Mouse (Mus musculus): ENCODE results near the gene Tubgcp6. TPM values are rescaled to one million over a fixed set of nuclear protein-coding genes. Genes with fewer than 3 reads are reported as not detected.

Gene Tubgcp6
- polyA plus RNA-seq, 1 experiment from 2014 or later: 17.6 TPM

- ChIA-PET POLR2A (no interaction called here), CTCF (no interaction called here)
- DNase-seq (ENCODE audit: low read depth, low spot score): no peak
- no peak for ATAC-seq
- no peak for TF ChIP-seq CTCF (IDR thresholded peaks at IDR 0.05)
- no peaks in the 10 kb centered on the region for H3K27me3 ChIP-seq
- in situ Hi-C loops (cut with MboI; ENCODE audit: low pct_unique_long_range_greater_than_20kb): no loop called here
Measured at GRCm38 (mm10) chr15:89152312-89152711, 29.4 kb upstream of the Tubgcp6 start.

DNA sequence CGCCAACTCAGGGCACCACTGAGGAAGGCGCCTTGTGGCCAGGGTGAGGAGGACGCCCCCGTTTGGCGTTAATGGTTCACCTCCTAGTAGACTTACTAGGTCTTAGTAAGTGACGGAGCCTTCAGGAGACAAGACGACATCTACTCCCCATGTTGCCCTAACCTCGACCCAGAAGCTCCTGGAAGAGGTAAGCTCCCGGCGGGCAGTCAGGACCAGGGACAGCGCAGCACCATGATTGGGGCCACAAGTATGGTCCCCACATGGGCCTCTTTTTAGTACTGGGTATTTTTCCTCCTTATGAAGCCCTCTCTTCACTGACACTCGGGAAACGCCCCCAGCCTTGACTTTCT, 27.1 kb upstream of the Tubgcp6 start:
- DNase-seq (ENCODE audit: low read depth, low spot score) (no peak), ATAC-seq (no peak)
- TF ChIP-seq CTCF (IDR thresholded peaks at IDR 0.05): no peak
- in situ Hi-C loops (cut with MboI; ENCODE audit: low pct_unique_long_range_greater_than_20kb): no loop called here
- H3K27me3 ChIP-seq: no peaks in the 10 kb centered on the region
- CTCF ChIA-PET: interaction anchor here (0.8 to 1.7 kb wide), 3 partner anchors 9 to 27 kb away, joined by 3 to 6 read pairs (median 4); partner anchors contain the start of genes Mapk12 and Tubgcp6
- POLR2A ChIA-PET: interaction anchor here (1.0 to 1.4 kb wide), 4 partner anchors 10 to 57 kb away, joined by 3 to 6 read pairs (median 4); partner anchors contain the start of gene Hdac10

DNA sequence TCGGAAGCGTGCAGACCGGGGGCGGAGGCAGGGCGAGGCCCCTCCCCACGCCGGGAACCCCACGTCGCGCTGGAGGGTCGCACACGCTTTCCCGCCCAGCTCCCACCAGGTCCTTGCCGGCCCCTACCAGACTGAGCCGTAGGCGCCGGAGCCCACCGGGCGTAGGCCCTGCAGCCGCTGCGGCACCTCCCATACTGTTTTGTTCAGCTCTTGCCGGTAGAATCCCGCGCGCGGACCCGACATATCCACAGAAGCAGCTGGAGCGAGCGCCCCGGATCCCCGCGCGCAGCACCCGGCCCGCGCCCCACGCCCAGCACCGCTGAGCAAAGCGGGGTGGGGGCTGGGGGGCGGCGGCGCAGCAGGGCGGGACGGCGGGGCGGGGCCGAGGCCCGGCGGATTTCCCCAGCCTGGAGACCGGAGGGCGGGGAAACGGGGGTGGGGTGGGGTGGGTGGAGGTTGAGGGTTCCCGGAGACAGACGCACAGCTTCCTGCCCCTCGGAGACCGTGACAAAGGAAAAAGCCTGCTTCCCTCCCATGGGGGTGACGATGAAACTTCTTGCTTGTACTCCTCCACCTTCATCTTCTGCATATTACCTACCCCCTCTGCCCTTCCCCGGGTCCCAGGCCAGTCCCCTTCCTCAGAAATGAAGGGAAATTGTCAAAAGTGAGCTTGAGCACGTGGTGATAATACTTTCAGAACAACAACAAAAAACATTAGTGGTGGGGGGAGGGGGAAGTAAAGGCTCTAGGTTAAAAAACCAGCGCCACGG, 26.5 kb upstream of the Tubgcp6 start, which contains the start of gene Mapk11:
TSS of gene Mapk11 (minus strand) at position 358 of the 770 bp plus-strand sequence.
- POLR2A ChIA-PET: interaction anchor here (0.7 to 1.5 kb wide), 7 partner anchors 11 to 61 kb away, joined by 3 to 9 read pairs (median 4); partner anchors contain the start of genes Hdac10 and Tubgcp6
- no peaks in the 10 kb centered on the region for H3K27me3 ChIP-seq
- TF ChIP-seq CTCF (IDR thresholded peaks at IDR 0.05): no peak
- CTCF ChIA-PET: interaction anchor here (0.8 to 1.7 kb wide), 4 partner anchors 9 to 27 kb away, joined by 3 to 6 read pairs (median 4); partner anchors contain the start of genes Mapk12 and Tubgcp6
- no peak for DNase-seq (ENCODE audit: low read depth, low spot score)
- in situ Hi-C loops (cut with MboI; ENCODE audit: low pct_unique_long_range_greater_than_20kb): no loop called here
- no peak for ATAC-seq

- DNase-seq (ENCODE audit: low read depth, low spot score): no peak
- no peak for TF ChIP-seq CTCF (IDR thresholded peaks at IDR 0.05)
- ChIA-PET POLR2A (interaction anchor here (1.0 to 1.5 kb wide), 5 partner anchors 12 to 62 kb away, joined by 3 to 9 read pairs (median 4); partner anchors contain the start of gene Hdac10), CTCF (interaction anchor here (1.2 to 1.3 kb wide), 2 partner anchors 16 to 21 kb away, joined by 3 read pairs; no protein-coding TSS in a partner anchor)
- no peaks in the 10 kb centered on the region for H3K27me3 ChIP-seq
- in situ Hi-C loops (cut with MboI; ENCODE audit: low pct_unique_long_range_greater_than_20kb): no loop called here
- no peak for ATAC-seq
Measured at GRCm38 (mm10) chr15:89148496-89149270, 25.8 kb upstream of the Tubgcp6 start.

DNA sequence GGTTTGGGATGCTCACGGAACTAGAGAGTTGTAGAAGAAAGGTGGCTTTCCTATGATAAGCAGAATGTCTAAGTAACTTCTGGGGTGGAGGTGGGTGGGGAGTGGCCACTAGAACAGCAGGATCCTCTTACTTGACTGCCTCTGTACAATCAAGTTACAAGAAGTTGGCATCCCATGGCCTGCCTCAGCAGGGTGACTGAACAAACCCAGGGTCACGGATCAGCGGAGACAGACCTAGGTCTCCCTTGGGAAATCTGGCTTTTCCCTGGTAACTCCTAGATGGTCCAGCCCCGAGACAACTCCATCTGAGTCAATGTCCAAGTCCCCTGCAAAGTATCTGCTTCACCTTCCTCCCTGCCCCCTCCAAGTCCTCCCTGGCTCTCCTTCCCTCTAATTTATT, 25.0 kb upstream of the Tubgcp6 start:
- in situ Hi-C loops (cut with MboI; ENCODE audit: low pct_unique_long_range_greater_than_20kb): no loop called here
- ATAC-seq: peak; percentile 13
- CTCF ChIA-PET: no interaction called here
- H3K27me3 ChIP-seq: no peaks in the 10 kb centered on the region
- TF ChIP-seq CTCF (IDR thresholded peaks at IDR 0.05): no peak
- DNase-seq (ENCODE audit: low read depth, low spot score): peak; percentile 53
- POLR2A ChIA-PET: no interaction called here

DNA sequence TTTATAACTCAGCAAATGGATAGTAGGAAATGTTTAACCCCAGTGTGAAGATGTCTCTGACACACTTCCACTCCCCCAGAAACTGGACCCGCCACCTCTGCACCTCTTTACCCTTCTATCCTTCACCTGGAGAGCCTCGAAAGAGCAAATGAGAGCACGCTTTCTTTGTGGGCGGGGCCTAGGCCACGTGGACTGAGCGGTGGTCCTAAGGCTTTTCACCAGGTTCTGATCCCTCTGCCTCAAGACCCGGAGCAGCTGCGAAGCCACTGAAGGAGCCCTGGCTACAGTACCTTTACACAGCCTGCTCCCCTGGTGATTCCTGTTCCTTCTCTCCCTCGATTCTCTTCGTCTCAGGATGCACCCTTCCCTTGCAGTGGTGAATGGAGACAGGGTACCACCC, 24.5 kb upstream of the Tubgcp6 start:
- POLR2A ChIA-PET: no interaction called here
- no peaks in the 10 kb centered on the region for H3K27me3 ChIP-seq
- ATAC-seq: no peak
- TF ChIP-seq CTCF (IDR thresholded peaks at IDR 0.05): no peak
- CTCF ChIA-PET: no interaction called here
- DNase-seq (ENCODE audit: low read depth, low spot score): no peak
- in situ Hi-C loops (cut with MboI; ENCODE audit: low pct_unique_long_range_greater_than_20kb): no loop called here

DNA sequence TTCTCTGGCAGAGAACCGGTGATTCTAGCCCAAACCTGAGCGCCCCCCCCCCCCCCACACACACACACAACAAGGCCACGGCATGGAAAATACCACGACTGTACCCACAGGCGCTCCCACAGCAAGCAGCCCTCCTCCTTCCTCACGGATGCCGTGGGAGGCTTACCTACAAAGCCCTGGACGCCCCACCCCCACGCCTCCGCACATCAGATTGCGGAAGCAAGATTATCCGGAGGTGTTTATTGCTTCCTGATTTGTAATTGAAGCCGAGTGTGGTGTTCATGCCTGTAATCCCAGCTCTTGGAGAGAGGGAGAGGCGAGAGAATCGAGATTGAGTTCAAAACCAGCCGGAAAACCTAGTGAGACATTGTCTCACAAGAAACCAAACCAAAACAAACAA, 24.1 kb upstream of the Tubgcp6 start:
- ChIA-PET CTCF (no interaction called here), POLR2A (no interaction called here)
- in situ Hi-C loops (cut with MboI; ENCODE audit: low pct_unique_long_range_greater_than_20kb): no loop called here
- TF ChIP-seq CTCF (IDR thresholded peaks at IDR 0.05): no peak
- H3K27me3 ChIP-seq: no peaks in the 10 kb centered on the region
- no peak for ATAC-seq
- DNase-seq (ENCODE audit: low read depth, low spot score): no peak

GRCm38 (mm10) chr15:89146537-89146936, 23.6 kb upstream of the Tubgcp6 start:
- TF ChIP-seq CTCF (IDR thresholded peaks at IDR 0.05): no peak
- no peaks in the 10 kb centered on the region for H3K27me3 ChIP-seq
- POLR2A ChIA-PET: no interaction called here
- in situ Hi-C loops (cut with MboI; ENCODE audit: low pct_unique_long_range_greater_than_20kb): no loop called here
- no peak for DNase-seq (ENCODE audit: low read depth, low spot score)
- CTCF ChIA-PET: no interaction called here
- ATAC-seq: no peak

DNA sequence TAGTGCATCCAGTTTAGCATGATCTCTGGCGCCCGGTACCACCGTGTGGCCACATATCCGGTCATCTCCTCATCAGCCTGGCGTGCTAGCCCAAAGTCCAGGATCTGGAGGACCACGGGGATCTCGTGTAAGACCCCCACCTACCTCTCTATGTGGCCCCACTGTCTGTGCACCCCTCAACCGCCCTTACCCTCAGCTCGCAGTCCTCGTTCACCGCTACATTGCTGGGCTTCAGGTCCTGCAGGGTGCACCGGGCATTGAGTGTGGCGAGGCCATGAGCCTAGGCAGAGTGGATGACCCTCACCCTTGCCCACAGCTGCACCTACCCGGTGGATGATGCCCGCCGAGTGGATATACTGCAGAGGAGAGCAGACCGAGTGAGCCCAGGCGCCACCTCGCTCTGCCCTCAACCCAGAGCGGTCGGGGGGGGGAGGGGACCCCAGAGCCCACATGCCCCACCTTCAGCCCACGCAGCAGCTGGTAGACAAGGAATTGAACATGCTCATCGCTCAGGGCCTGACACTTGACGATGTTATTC, 23.0 kb upstream of the Tubgcp6 start:
- no peaks in the 10 kb centered on the region for H3K27me3 ChIP-seq
- DNase-seq (ENCODE audit: low read depth, low spot score): no peak
- CTCF ChIA-PET: no interaction called here
- in situ Hi-C loops (cut with MboI; ENCODE audit: low pct_unique_long_range_greater_than_20kb): no loop called here
- ATAC-seq: no peak
- POLR2A ChIA-PET: no interaction called here
- no peak for TF ChIP-seq CTCF (IDR thresholded peaks at IDR 0.05)

DNA sequence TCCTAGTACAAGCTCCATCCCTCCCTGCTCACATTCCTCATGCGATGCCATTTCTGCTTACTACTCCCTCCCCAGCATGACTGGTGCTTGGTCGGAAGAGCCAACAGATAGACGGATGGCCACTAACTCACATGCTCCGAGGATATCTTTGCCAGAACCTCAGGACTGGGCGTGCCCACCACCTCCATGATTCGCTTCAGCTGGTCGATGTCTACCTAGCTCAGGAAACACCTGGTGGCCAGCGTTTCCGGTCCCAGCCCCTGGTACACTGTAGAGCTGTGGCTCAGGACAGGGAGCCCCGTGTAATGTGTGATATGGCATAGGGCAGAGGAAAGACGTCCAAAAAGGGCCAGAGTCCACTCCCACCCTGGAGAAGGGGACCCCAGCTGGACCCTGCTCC, 22.1 kb upstream of the Tubgcp6 start:
- ATAC-seq: no peak
- H3K27me3 ChIP-seq: no peaks in the 10 kb centered on the region
- ChIA-PET CTCF (no interaction called here), POLR2A (no interaction called here)
- TF ChIP-seq CTCF (IDR thresholded peaks at IDR 0.05): no peak
- in situ Hi-C loops (cut with MboI; ENCODE audit: low pct_unique_long_range_greater_than_20kb): no loop called here
- DNase-seq (ENCODE audit: low read depth, low spot score): no peak

DNA sequence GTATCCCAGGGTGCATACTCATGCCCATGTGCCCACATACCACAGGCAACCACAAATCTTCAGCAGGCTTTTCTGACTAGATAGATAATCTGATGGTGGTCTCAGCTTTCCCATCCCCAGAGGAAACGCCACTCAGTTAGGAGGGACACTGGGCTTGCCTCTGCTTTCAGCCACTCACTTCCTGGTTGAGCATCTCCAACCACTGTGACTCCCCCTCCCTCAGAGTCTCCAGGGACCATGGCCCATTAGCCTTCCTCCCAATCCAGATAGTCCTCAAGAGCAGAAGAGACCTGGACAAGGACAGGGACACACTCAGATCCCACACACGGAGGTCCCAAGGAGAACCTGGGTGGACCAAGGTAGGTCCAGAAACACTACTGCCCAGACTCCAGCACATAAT, 20.2 kb upstream of the Tubgcp6 start:
- POLR2A ChIA-PET: no interaction called here
- TF ChIP-seq CTCF (IDR thresholded peaks at IDR 0.05): no peak
- CTCF ChIA-PET: interaction anchor here (1.7 kb wide), 1 partner anchor 68 kb away, joined by 3 read pairs; the partner anchor contains the start of gene Ppp6r2
- H3K27me3 ChIP-seq: no peaks in the 10 kb centered on the region
- DNase-seq (ENCODE audit: low read depth, low spot score) (no peak), ATAC-seq (no peak)
- in situ Hi-C loops (cut with MboI; ENCODE audit: low pct_unique_long_range_greater_than_20kb): no loop called here
